Mouse (Mus musculus): ENCODE data around the gene Btbd35f2.
"Not testable (repeated sequence)": the region's sequence is repeated elsewhere in the genome, so short reads cannot be mapped to it uniquely, and the experiment has no call there.

Btbd35f2 gene

DNA sequence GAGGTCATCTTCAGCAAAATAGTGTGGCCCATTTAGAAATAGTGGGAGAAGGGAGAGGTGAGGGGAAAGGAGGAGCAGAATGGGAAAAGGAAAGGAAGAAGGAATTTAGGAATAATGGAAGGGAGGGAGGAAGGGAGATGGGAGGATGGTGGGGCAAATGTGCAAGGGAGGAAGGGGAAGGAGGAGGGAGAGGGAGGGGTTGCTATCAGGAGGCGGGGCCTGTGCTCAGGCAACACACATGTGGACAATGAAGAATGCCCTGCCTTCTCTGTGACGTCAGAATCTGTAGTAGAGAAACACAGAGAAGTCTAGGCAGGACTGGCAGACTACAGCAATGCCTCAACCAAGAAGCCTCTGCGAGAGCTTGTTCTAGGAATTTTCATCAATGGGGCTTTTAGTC is at the start of gene Btbd35f2:
Gene Btbd35f2, plus strand, starts transcription at position 301 of the 400 bp plus-strand sequence.
- not testable (repeated sequence) for DNase-seq
